Mouse (Mus musculus) MEL (cell line): Measurements from ENCODE around the gene E330021D16Rik. TPM values are rescaled to one million over a fixed set of nuclear protein-coding genes. Genes with fewer than 3 reads are reported as not detected.
A peak's percentile ranks its signal among the peaks of the same experiment; 100 is the strongest.

Experiments used
- DNase-seq: peaks from one replicate; pipeline ENCODE4 v3.0.0; 2011; ENCODE audit warnings: low read depth, low spot score
- H3K27ac ChIP-seq: 2 replicates; pipeline ENCODE4 v1.5.1; 2012; ENCODE audit warnings: low read depth, mild to moderate bottlenecking, control low read depth, low read length, moderate library complexity; ENCODE audit not compliant: control insufficient read depth
- H3K27me3 ChIP-seq, 2 experiments: fragments of 150-350 bp in 1 of 2; sonication (generic) in 1 of 2; 2 replicates each; pipeline ENCODE4 v1.6.1; 2012; ENCODE audit warnings: low read length in 2 of 2, mild to moderate bottlenecking in 2 of 2, improper control_type of control experiment in 1 of 2, moderate library complexity in 1 of 2; ENCODE audit not compliant: insufficient read depth in 2 of 2, control insufficient read depth in 1 of 2
- H3K36me3 ChIP-seq, 2 experiments: 2 replicates each; pipeline ENCODE4 v1.6.1; 2012 to 2014; ENCODE audit warnings: low read length in 2 of 2, improper control_type of control experiment in 1 of 2, inconsistent platforms in 1 of 2, mild to moderate bottlenecking in 1 of 2; ENCODE audit not compliant: insufficient read depth in 2 of 2, control insufficient read depth in 1 of 2
- H3K4me1 ChIP-seq, 2 experiments: fragments of 150-350 bp in 1 of 2; sonication (generic) in 1 of 2; 2 replicates each; pipeline ENCODE4 v1.6.1; 2012; ENCODE audit warnings: low read length in 2 of 2, improper control_type of control experiment in 1 of 2, mild to moderate bottlenecking in 1 of 2; ENCODE audit not compliant: insufficient read depth in 2 of 2, control insufficient read depth in 1 of 2
- H3K4me3 ChIP-seq, 2 experiments: fragments of 150-350 bp in 1 of 2; sonication (generic) in 1 of 2; 2 replicates each; pipeline ENCODE4 v1.5.1; 2012; ENCODE audit warnings: low read depth in 2 of 2, low read length in 2 of 2, mild to moderate bottlenecking in 2 of 2, moderate library complexity in 2 of 2, control low read depth in 1 of 2, improper control_type of control experiment in 1 of 2; ENCODE audit not compliant: control insufficient read depth in 1 of 2, insufficient read depth in 1 of 2
- H3K79me2 ChIP-seq: 2 replicates; pipeline ENCODE4 v1.6.1; 2012; ENCODE audit warnings: mild to moderate bottlenecking, low read length, moderate library complexity; ENCODE audit not compliant: control insufficient read depth, poor library complexity, insufficient read depth
- H3K9ac ChIP-seq: 2 replicates; pipeline ENCODE4 v1.6.1; 2012; ENCODE audit warnings: low read depth, mild to moderate bottlenecking, control low read depth, low read length, moderate library complexity; ENCODE audit not compliant: control insufficient read depth, poor library complexity, severe bottlenecking
- H3K9me3 ChIP-seq: fragments of 150-350 bp; sonication (generic); replicated peaks from 2 replicates; pipeline ENCODE4 v1.6.1; 2012; ENCODE audit warnings: mild to moderate bottlenecking, low read length, improper control_type of control experiment, moderate library complexity; ENCODE audit not compliant: insufficient read depth
- GATA1 ChIP-seq: IDR thresholded peaks from 2 replicates; pipeline ENCODE4 v1.6.1; 2011; ENCODE audit warnings: low read depth, low read length, improper control_type of control experiment
- HCFC1 ChIP-seq: IDR thresholded peaks from 2 replicates; pipeline ENCODE4 v1.6.1; 2012; ENCODE audit warnings: low read depth, mild to moderate bottlenecking, inconsistent platforms, low read length, improper control_type of control experiment, moderate library complexity
- JUND ChIP-seq: IDR thresholded peaks from 2 replicates; pipeline ENCODE4 v1.6.1; 2011; ENCODE audit warnings: low read depth, mild to moderate bottlenecking, improper control_type of control experiment, low read length
- NELFE ChIP-seq: IDR thresholded peaks from 2 replicates; pipeline ENCODE4 v1.6.1; 2011; ENCODE audit warnings: low read depth, low read length, improper control_type of control experiment
- POLR2A ChIP-seq, 2 experiments: IDR thresholded peaks; 2 replicates each; pipeline ENCODE4 v1.6.1; 2011 to 2012; ENCODE audit warnings: low read length in 2 of 2, mild to moderate bottlenecking in 2 of 2, control low read depth in 1 of 2, improper control_type of control experiment in 1 of 2, low read depth in 1 of 2, moderate library complexity in 1 of 2; ENCODE audit not compliant: control insufficient read depth in 1 of 2, insufficient read depth in 1 of 2, poor library complexity in 1 of 2
- SIN3A ChIP-seq: IDR thresholded peaks from 2 replicates; pipeline ENCODE4 v1.6.1; 2012; ENCODE audit warnings: low read length, improper control_type of control experiment, inconsistent platforms
- TBP ChIP-seq: IDR thresholded peaks from 2 replicates; pipeline ENCODE4 v1.8.0; 2011; ENCODE audit warnings: low read depth, low read length, improper control_type of control experiment
- UBTF ChIP-seq: IDR thresholded peaks from 2 replicates; pipeline ENCODE4 v1.6.1; 2012; ENCODE audit warnings: low read depth, mild to moderate bottlenecking, inconsistent platforms, low read length, improper control_type of control experiment, moderate library complexity, borderline replicate concordance; ENCODE audit not compliant: insufficient read depth
- ZNF384 ChIP-seq: IDR thresholded peaks from 2 replicates; pipeline ENCODE4 v1.6.1; 2012; ENCODE audit warnings: low read depth, mild to moderate bottlenecking, inconsistent platforms, low read length, improper control_type of control experiment
- polyA plus RNA-seq, 2 experiments: library from polyadenylated mRNA; stranded (reverse) in 1 of 2; unstranded in 1 of 2; fragments of >175 nt in 1 of 2; fragments of >200 nt in 1 of 2; gene quantifications; 2 replicates each; pipeline versions ENCODE4 v1.2.1 to v1.2.4; 2012; ENCODE audit warnings: low replicate concordance in 2 of 2, low read depth in 1 of 2; ENCODE audit not compliant: insufficient read length in 2 of 2, insufficient read depth in 1 of 2, missing spikeins in 1 of 2
- total RNA-seq: library from RNA; depleted of rRNA; stranded (reverse); fragments of 300-350 nt; gene quantifications from 2 replicates; pipeline ENCODE4 v1.2.3, GENCODE M21; 2012

E330021D16Rik gene
- total and polyA plus RNA-seq, 3 experiments = not detected

- H3K9ac ChIP-seq = no peak overlapping the region
- peak; percentile 29 for DNase-seq
- no peaks in the 10 kb centered on the region for H3K27me3 ChIP-seq
- no peak overlapping the region for H3K4me3 ChIP-seq
- 0 out of 2 replicates have a peak, but pooled peaks have one; percentile 3 for TF ChIP-seq JUND
- TF ChIP-seq NELFE = no peak
- H3K79me2 ChIP-seq = no peaks in the 10 kb centered on the region
- H3K4me1 ChIP-seq = peaks cover 0 to 3% of the 10 kb centered on the region in 2 experiments; a peak in 1 of 4 replicates
- no peaks in the 10 kb centered on the region for H3K9me3 ChIP-seq
- H3K27ac ChIP-seq = no peak overlapping the region
- H3K36me3 ChIP-seq = peaks cover 0 to 2% of the 10 kb centered on the region in 2 experiments; a peak in 1 of 4 replicates
Measured at GRCm38 (mm10) chr6:136418889-136419835, 3.8 kb upstream of the E330021D16Rik start.

- DNase-seq = peak; percentile 88
- peak; percentile 87; the same call in 1 of the 2 replicates for TF ChIP-seq JUND
- TF ChIP-seq GATA1 = peak; percentile 29; the same call in 1 of the 2 replicates
- peak in 1 of 2 experiments; percentile 48; a peak in 1 of 4 replicates for TF ChIP-seq POLR2A (IDR thresholded peaks at IDR 0.05; ENCODE audit: control insufficient read depth in 1 of 2, insufficient read depth in 1 of 2, low read depth in 1 of 2, low read length in 2 of 2, poor library complexity in 1 of 2)
- no peak; the same call in 1 of the 2 replicates for TF ChIP-seq NELFE
- TF ChIP-seq TBP = peak; percentile 45
- TF ChIP-seq HCFC1 = peak; percentile 20; the same call in 1 of the 2 replicates
- TF ChIP-seq SIN3A = peak; percentile 54
- TF ChIP-seq UBTF = no peak
- peaks cover 0 to 3% of the 10 kb centered on the region in 2 experiments; a peak in 1 of 4 replicates for H3K4me1 ChIP-seq
Measured at GRCm38 (mm10) chr6:136418333-136418848, 3.0 kb upstream of the E330021D16Rik start.

GRCm38 (mm10) chr6:136417864-136418263, 2.5 kb upstream of the E330021D16Rik start:
- 0 out of 2 replicates have a peak overlapping the region, but pooled peaks have one; percentile 24 for H3K27ac ChIP-seq
- H3K27me3 ChIP-seq = no peaks in the 10 kb centered on the region
- TF ChIP-seq HCFC1 = 0 out of 2 replicates have a peak, but pooled peaks have one; percentile 0
- TF ChIP-seq ZNF384 = peak; percentile 59
- TF ChIP-seq UBTF = no peak

More at GRCm38 (mm10) chr6:136418333-136418848, 3.0 kb upstream of the E330021D16Rik start:
- peak overlapping the region; percentile 24; the same call in 1 of the 2 replicates for H3K27ac ChIP-seq
- peaks cover 0 to 2% of the 10 kb centered on the region in 2 experiments; a peak in 1 of 4 replicates for H3K36me3 ChIP-seq
- peak overlapping the region; percentile 45 for H3K9ac ChIP-seq
- no peaks in the 10 kb centered on the region for H3K79me2 ChIP-seq
- no peaks in the 10 kb centered on the region for H3K27me3 ChIP-seq
- peak overlapping the region; percentile 13 to 37 for H3K4me3 ChIP-seq
- H3K9me3 ChIP-seq = no peaks in the 10 kb centered on the region

More at GRCm38 (mm10) chr6:136417864-136418263, 2.5 kb upstream of the E330021D16Rik start:
- H3K9me3 ChIP-seq = no peaks in the 10 kb centered on the region
- H3K4me3 ChIP-seq = peak overlapping the region; percentile 13 to 37; a peak in 3 of 4 replicates
- peaks cover 0 to 2% of the 10 kb centered on the region in 2 experiments; a peak in 1 of 4 replicates for H3K36me3 ChIP-seq
- peak; percentile 73 for DNase-seq
- H3K9ac ChIP-seq = peak overlapping the region; percentile 45
- H3K79me2 ChIP-seq = no peaks in the 10 kb centered on the region
- H3K4me1 ChIP-seq = peaks cover 0 to 3% of the 10 kb centered on the region in 2 experiments; a peak in 1 of 4 replicates
